Mouse (Mus musculus): Measurements from ENCODE around the gene Nck1. TPM values are rescaled to one million over a fixed set of nuclear protein-coding genes. Genes with fewer than 3 reads are reported as not detected.

The Nck1 gene
- total and polyA plus RNA-seq, 2 experiments from 2014 or later, result 14.8 to 45.6 TPM

- H3K9me3 ChIP-seq (ENCODE audit: low read length), result no peaks in the 10 kb centered on the region
- no peak overlapping the region for H3K27ac ChIP-seq (ENCODE audit: low read depth, low read length)
- H3K4me1 ChIP-seq (ENCODE audit: insufficient read depth, low read length), result no peaks in the 10 kb centered on the region
- ATAC-seq (ENCODE audit: low FRiP score), result no peak
- WGBS, result 90% methylated on average over 5 of the region's 5 CpGs
- H3K9ac ChIP-seq (replicated peaks; ENCODE audit: low read length, poor library complexity, severe bottlenecking), result no peak overlapping the region
- no peak for DNase-seq (ENCODE audit: low spot score)
- H3K4me2 ChIP-seq (ENCODE audit: low read depth, low read length, poor library complexity, severe bottlenecking), result no peak overlapping the region
- H3K4me3 ChIP-seq (ENCODE audit: low read depth, low read length), result no peak overlapping the region
- no peaks in the 10 kb centered on the region for H3K36me3 ChIP-seq (ENCODE audit: insufficient read depth, low read length)
- H3K27me3 ChIP-seq (ENCODE audit: insufficient read depth, low read length), result no peaks in the 10 kb centered on the region
- no peak for TF ChIP-seq CTCF (IDR thresholded peaks at IDR 0.05)
Measured at GRCm38 (mm10) chr9:100483318-100483717, 62.6 kb downstream of the Nck1 start.

- Histone ChIP-seq H3K9me3 (ENCODE audit: low read length) (no peaks in the 10 kb centered on the region), H3K36me3 (ENCODE audit: insufficient read depth, low read length) (no peaks in the 10 kb centered on the region), H3K4me3 (ENCODE audit: low read depth, low read length) (no peak overlapping the region), H3K4me1 (ENCODE audit: insufficient read depth, low read length) (no peaks in the 10 kb centered on the region), H3K27ac (ENCODE audit: low read depth, low read length) (no peak overlapping the region), H3K9ac (replicated peaks; ENCODE audit: low read length, poor library complexity, severe bottlenecking) (no peak overlapping the region), H3K27me3 (ENCODE audit: insufficient read depth, low read length) (no peaks in the 10 kb centered on the region), H3K4me2 (ENCODE audit: low read depth, low read length, poor library complexity, severe bottlenecking) (no peak overlapping the region)
- WGBS, result 69% methylated on average over 6 of the region's 6 CpGs
- ATAC-seq (ENCODE audit: low FRiP score) (no peak), DNase-seq (ENCODE audit: low spot score) (peak; percentile 37)
- no peak for TF ChIP-seq CTCF (IDR thresholded peaks at IDR 0.05)
Measured at GRCm38 (mm10) chr9:100481626-100482025, 64.3 kb downstream of the Nck1 start.

- H3K36me3 ChIP-seq (ENCODE audit: insufficient read depth, low read length), result no peaks in the 10 kb centered on the region
- WGBS, result 93% methylated on average over 1 of the region's 1 CpGs
- DNase-seq (ENCODE audit: low spot score) (no peak), ATAC-seq (ENCODE audit: low FRiP score) (no peak)
- no peak overlapping the region for H3K4me3 ChIP-seq (ENCODE audit: low read depth, low read length)
- H3K4me2 ChIP-seq (ENCODE audit: low read depth, low read length, poor library complexity, severe bottlenecking), result no peak overlapping the region
- no peak for TF ChIP-seq CTCF (IDR thresholded peaks at IDR 0.05)
- H3K4me1 ChIP-seq (ENCODE audit: insufficient read depth, low read length), result no peaks in the 10 kb centered on the region
- H3K9ac ChIP-seq (replicated peaks; ENCODE audit: low read length, poor library complexity, severe bottlenecking), result no peak overlapping the region
- no peak overlapping the region for H3K27ac ChIP-seq (ENCODE audit: low read depth, low read length)
- H3K27me3 ChIP-seq (ENCODE audit: insufficient read depth, low read length), result no peaks in the 10 kb centered on the region
- no peaks in the 10 kb centered on the region for H3K9me3 ChIP-seq (ENCODE audit: low read length)
Measured at GRCm38 (mm10) chr9:100474056-100474455, 71.9 kb downstream of the Nck1 start.

GRCm38 (mm10) chr9:100473361-100473760 is 72.6 kb downstream of the Nck1 start:
- TF ChIP-seq CTCF (IDR thresholded peaks at IDR 0.05), result no peak
- H3K27me3 ChIP-seq (ENCODE audit: insufficient read depth, low read length), result no peaks in the 10 kb centered on the region
- 90% methylated on average over 6 of the region's 6 CpGs for WGBS
- no peaks in the 10 kb centered on the region for H3K36me3 ChIP-seq (ENCODE audit: insufficient read depth, low read length)
- ATAC-seq (ENCODE audit: low FRiP score) (no peak), DNase-seq (ENCODE audit: low spot score) (no peak)
- H3K4me1 ChIP-seq (ENCODE audit: insufficient read depth, low read length), result no peaks in the 10 kb centered on the region
- no peak overlapping the region for H3K9ac ChIP-seq (replicated peaks; ENCODE audit: low read length, poor library complexity, severe bottlenecking)
- H3K27ac ChIP-seq (ENCODE audit: low read depth, low read length), result no peak overlapping the region
- H3K4me3 ChIP-seq (ENCODE audit: low read depth, low read length), result no peak overlapping the region
- H3K9me3 ChIP-seq (ENCODE audit: low read length), result no peaks in the 10 kb centered on the region
- no peak overlapping the region for H3K4me2 ChIP-seq (ENCODE audit: low read depth, low read length, poor library complexity, severe bottlenecking)

- Histone ChIP-seq H3K27ac (ENCODE audit: low read depth, low read length) (no peak overlapping the region), H3K4me3 (ENCODE audit: low read depth, low read length) (no peak overlapping the region), H3K27me3 (ENCODE audit: insufficient read depth, low read length) (no peaks in the 10 kb centered on the region), H3K4me2 (ENCODE audit: low read depth, low read length, poor library complexity, severe bottlenecking) (no peak overlapping the region), H3K9ac (replicated peaks; ENCODE audit: low read length, poor library complexity, severe bottlenecking) (no peak overlapping the region), H3K4me1 (ENCODE audit: insufficient read depth, low read length) (no peaks in the 10 kb centered on the region), H3K36me3 (ENCODE audit: insufficient read depth, low read length) (no peaks in the 10 kb centered on the region), H3K9me3 (ENCODE audit: low read length) (no peaks in the 10 kb centered on the region)
- ATAC-seq (ENCODE audit: low FRiP score) (no peak), DNase-seq (ENCODE audit: low spot score) (no peak)
- no peak for TF ChIP-seq CTCF (IDR thresholded peaks at IDR 0.05)
- WGBS, result 94% methylated on average over 8 of the region's 8 CpGs
Measured at GRCm38 (mm10) chr9:100472931-100473330, 73.0 kb downstream of the Nck1 start.

GRCm38 (mm10) chr9:100471605-100471953 is 74.4 kb downstream of the Nck1 start:
- Histone ChIP-seq H3K9me3 (ENCODE audit: low read length) (no peaks in the 10 kb centered on the region), H3K36me3 (ENCODE audit: insufficient read depth, low read length) (no peaks in the 10 kb centered on the region), H3K4me2 (ENCODE audit: low read depth, low read length, poor library complexity, severe bottlenecking) (no peak overlapping the region), H3K4me3 (ENCODE audit: low read depth, low read length) (no peak overlapping the region), H3K4me1 (ENCODE audit: insufficient read depth, low read length) (no peaks in the 10 kb centered on the region), H3K27ac (ENCODE audit: low read depth, low read length) (no peak overlapping the region), H3K27me3 (ENCODE audit: insufficient read depth, low read length) (no peaks in the 10 kb centered on the region), H3K9ac (replicated peaks; ENCODE audit: low read length, poor library complexity, severe bottlenecking) (no peak overlapping the region)
- DNase-seq (ENCODE audit: low spot score) (no peak), ATAC-seq (ENCODE audit: low FRiP score) (no peak)
- WGBS, result 65% methylated on average over 4 of the region's 4 CpGs
- TF ChIP-seq CTCF (IDR thresholded peaks at IDR 0.05), result no peak

Measured in midbrain, postnatal 0 days (tissue).